Mouse (Mus musculus): ENCODE data around the gene Eme2.

Gene Eme2

GRCm38 (mm10) chr17:24902671-24903474 lies 8.0 kb upstream of the Eme2 start:
- ChIA-PET CTCF (interaction anchor here in 3 of 4 experiments (0.6 to 1.7 kb wide), 7 partner anchors 8 to 918 kb away, joined by 3 to 7 read pairs (median 3); partner anchors contain the start of genes Eme2 (in 1 of the 3), Mrps34 (in 1 of the 3), Nubp2 (in 1 of the 3) and Spsb3 (in 1 of the 3)), POLR2A (interaction anchor here in 2 of 4 experiments (1.0 to 2.6 kb wide), 7 partner anchors 8 to 57 kb away, joined by 3 to 7 read pairs (median 3); partner anchors contain the start of genes Eme2 (in 1 of the 2), Jpt2 (in 1 of the 2) and Mrps34 (in 1 of the 2))

DNA sequence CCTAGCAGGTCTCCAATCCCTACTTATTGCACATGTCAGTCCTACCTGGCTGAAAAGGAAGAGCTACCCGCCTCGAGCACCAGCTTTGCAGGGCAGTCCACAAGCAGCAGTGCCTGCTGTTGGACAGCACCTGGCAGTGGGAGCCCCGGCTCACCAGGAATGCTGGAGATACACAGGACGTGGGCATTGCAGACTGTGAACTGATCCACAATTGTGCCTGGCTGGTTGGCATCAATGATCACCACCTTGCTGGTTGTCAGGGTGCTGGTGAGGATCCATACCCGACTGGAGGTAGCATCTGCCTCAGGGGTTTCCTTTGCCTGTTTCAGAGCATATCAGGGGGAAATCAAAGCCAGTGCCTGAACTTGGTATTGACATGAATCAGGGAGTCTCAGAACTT lies 7.2 kb upstream of the Eme2 start:
- ChIA-PET POLR2A (interaction anchor here in 2 of 4 experiments (0.8 to 2.6 kb wide), 6 partner anchors 11 to 58 kb away, joined by 3 to 7 read pairs (median 4); partner anchors contain the start of gene Jpt2 (in 1 of the 2)), CTCF (interaction anchor here in 1 of 4 experiments (0.7 kb wide), 1 partner anchor 146 kb away, joined by 3 read pairs; no protein-coding TSS in a partner anchor)

DNA sequence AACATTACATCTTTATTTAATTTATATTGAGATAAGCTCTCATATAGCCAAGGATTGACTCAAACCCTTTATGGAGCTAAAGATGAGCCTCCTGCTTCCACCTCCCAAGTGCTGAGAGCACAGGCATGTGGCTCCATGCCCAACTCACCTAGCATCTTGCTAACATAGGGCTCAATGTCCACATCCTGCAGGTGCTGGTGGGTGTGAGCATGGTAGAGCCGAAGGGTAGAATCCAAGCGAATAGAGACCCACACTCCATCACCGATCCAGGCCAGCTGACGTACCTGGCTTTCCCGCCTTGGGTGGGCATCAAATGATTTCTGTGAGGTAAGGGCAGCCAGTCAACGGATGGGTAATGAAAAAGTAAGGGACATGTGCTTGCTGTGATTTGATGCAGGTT lies 5.1 kb upstream of the Eme2 start:
- ChIA-PET CTCF (no interaction called here), POLR2A (interaction anchor here in 3 of 4 experiments (0.8 to 2.9 kb wide), 9 partner anchors 9 to 50 kb away, joined by 3 to 18 read pairs (median 4); partner anchors contain the start of genes Fahd1 (in 2 of the 3), Nubp2 (in 2 of the 3), Spsb3 (in 2 of the 3) and Mapk8ip3 (in 1 of the 3))

DNA sequence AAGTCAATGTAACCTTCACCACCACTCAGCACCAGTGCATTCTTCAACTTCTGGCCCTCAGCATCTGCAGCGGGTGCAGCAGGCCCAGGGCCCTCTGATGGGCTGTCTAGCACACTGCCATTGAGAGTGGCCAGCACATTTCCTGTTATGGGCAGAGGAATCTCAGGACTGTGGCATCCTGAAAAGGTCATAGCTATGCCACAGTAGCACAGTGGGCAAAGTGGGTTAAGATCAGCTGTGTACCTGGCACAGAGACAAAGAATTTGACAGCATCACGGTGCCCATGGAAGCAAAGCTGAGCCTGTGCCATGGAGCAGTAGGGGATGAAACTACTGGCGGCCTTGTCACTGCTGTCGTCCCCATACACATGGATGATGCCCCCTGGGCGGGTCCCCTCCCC lies 4.3 kb upstream of the Eme2 start:
- ChIA-PET POLR2A (interaction anchor here (0.6 to 2.9 kb wide), 9 partner anchors 8 to 208 kb away, joined by 3 to 18 read pairs (median 4); partner anchors contain the start of genes Fahd1 (in 2 of the 4), Nubp2 (in 2 of the 4), Spsb3 (in 2 of the 4) and Mapk8ip3 (in 1 of the 4)), CTCF (interaction anchor here in 1 of 4 experiments (0.6 kb wide), 1 partner anchor 46 kb away, joined by 3 read pairs; no protein-coding TSS in a partner anchor)

DNA sequence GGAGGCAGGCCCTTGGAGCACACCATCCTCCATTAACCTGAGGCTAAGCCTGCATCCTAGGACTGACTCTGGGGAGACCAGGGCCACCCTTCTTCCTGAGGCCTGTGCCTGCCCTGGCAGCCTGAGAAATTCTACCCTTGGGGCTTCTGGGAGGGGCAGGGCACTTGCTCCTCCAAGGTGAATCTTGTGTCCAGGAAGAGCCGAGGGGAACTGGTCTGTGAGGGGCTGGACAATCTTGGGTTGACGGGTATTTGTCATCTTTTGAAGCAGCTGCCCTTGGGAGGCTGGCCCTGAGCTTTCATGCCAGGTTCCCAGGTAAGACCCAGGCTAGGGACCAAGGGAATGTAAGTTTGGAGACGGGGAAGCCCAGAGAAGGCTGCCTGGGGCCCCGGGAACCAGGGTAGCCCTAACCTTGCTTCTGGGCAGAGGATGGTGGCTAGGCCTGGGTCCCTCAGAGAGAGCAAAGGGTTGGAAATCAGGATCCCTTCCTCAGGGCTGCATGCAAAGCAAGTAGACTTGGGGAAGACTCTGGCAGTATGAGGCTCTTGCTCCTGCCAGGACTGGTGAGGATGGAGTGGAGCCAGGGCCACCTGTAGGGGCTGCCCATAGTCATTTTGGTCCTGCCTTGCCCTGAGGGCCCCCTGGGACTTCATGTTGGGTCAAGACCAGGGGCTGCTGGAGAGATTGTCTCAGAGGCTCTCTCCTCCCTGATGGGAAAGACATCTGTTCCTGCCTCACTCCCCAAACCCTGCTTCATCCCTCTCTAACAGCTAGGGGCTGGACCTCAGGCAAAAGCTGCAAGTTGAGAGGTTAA lies 3.4 kb upstream of the Eme2 start:
- CTCF ChIA-PET, result interaction anchor here in 1 of 4 experiments (0.6 kb wide), 1 partner anchor 47 kb away, joined by 3 read pairs; no protein-coding TSS in a partner anchor
- POLR2A ChIA-PET, result interaction anchor here in 3 of 4 experiments (0.6 to 18.3 kb wide), 5 partner anchors 9 to 54 kb away, joined by 3 to 338 read pairs (median 9); partner anchors contain the start of genes Fahd1 (in 1 of the 3), Igfals (in 1 of the 3), Nubp2 (in 1 of the 3) and Spsb3 (in 1 of the 3)

DNA sequence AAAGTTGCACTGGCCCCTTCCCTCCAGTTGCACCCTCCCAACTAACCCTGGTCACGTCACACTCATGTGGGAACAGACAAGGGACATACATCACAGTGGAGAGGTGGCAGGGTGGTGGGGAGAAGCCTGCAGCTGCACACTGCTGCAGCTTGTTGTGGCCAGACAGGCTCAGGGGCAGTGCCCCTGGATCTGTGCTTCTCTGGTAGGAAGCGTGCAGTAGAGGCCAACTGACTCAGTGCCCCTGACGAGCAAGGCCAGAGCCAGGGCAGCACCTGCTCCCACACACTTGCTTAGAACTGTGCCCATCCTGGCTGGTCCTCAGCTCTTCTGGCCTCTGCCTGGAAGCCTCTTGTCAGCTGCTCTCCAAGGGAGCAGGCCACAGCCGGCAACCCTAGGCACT lies 2.7 kb upstream of the Eme2 start:
- POLR2A ChIA-PET, result interaction anchor here in 3 of 4 experiments (0.6 to 18.3 kb wide), 12 partner anchors 10 to 176 kb away, joined by 3 to 338 read pairs (median 4); partner anchors contain the start of genes Fahd1 (in 1 of the 3), Igfals (in 1 of the 3), Ndufb10 (in 1 of the 3) and Nubp2 (in 1 of the 3)
- CTCF ChIA-PET, result no interaction called here

- ChIA-PET POLR2A (interaction anchor here in 3 of 4 experiments (0.6 to 18.3 kb wide), 25 partner anchors 9 to 936 kb away, joined by 3 to 338 read pairs (median 4); partner anchors contain the start of genes Fahd1 (in 2 of the 3), Nubp2 (in 2 of the 3), Spsb3 (in 2 of the 3) and Ccnf (in 1 of the 3)), CTCF (interaction anchor here in 1 of 4 experiments (0.6 kb wide), 1 partner anchor 671 kb away, joined by 10 read pairs; no protein-coding TSS in a partner anchor)
These were observed 2.0 kb upstream of the Eme2 start for GRCm38 (mm10) chr17:24896993-24897269.

GRCm38 (mm10) chr17:24896241-24896992 lies 1.5 kb upstream of the Eme2 start, which contains the start of gene Nme3:
Gene Nme3, plus strand, starts transcription at chr17:24896500.
- POLR2A ChIA-PET, result interaction anchor here in 3 of 4 experiments (0.6 to 18.3 kb wide), 25 partner anchors 9 to 937 kb away, joined by 3 to 338 read pairs (median 4); partner anchors contain the start of genes Fahd1 (in 2 of the 3), Nubp2 (in 2 of the 3), Spsb3 (in 2 of the 3) and Ccnf (in 1 of the 3)
- CTCF ChIA-PET, result interaction anchor here in 1 of 4 experiments (0.6 kb wide), 1 partner anchor 671 kb away, joined by 10 read pairs; no protein-coding TSS in a partner anchor

DNA sequence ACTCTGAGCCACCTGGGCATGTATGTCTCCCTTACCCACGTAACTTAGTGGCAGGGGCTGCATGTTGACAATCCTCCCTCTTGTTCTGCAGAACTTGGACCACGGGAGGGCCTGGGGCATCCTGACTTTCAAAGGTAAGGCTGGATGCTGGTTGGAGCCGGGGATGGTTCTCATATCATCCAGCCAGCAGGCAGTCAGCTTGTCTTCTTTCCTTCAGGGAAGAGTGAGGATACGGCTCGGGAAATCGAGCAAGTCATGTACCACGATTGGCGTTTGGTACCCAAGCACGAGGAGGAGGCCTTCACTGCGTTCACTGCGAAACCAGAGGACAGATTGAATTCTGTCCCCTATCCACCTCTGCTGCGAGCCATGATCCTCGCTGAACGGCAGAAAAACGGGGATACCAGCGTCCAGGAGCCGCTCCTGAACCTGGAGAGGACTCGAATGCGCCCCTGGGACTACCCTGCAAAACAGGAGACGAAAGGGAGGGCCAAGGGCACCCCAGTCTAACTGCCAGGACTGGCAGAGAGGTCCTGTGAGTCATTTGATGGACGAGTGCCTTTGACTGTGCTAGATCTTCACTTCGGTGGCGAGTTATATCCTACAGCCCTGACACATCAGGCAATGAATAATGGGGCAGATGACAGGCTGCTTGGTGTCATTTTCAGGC lies 819 bp upstream of the Eme2 start:
- POLR2A ChIA-PET, result interaction anchor here (0.6 to 18.3 kb wide), 55 partner anchors 8 to 1059 kb away, joined by 3 to 338 read pairs (median 5); partner anchors contain the start of genes Fahd1 (in 3 of the 4), Nubp2 (in 3 of the 4), Spsb3 (in 3 of the 4) and Ndufb10 (in 2 of the 4)
- CTCF ChIA-PET, result interaction anchor here in 3 of 4 experiments (0.8 to 1.7 kb wide), 7 partner anchors 8 to 150 kb away, joined by 3 to 8 read pairs (median 4); partner anchors contain the start of genes Nubp2 (in 2 of the 3) and Spsb3 (in 2 of the 3)

GRCm38 (mm10) chr17:24894061-24894994 lies 559 bp downstream of the Eme2 start:
- CTCF ChIA-PET, result interaction anchor here (0.7 to 1.7 kb wide), 11 partner anchors 8 to 221 kb away, joined by 3 to 8 read pairs (median 3); partner anchors contain the start of genes Nubp2 (in 2 of the 4), Spsb3 (in 2 of the 4) and Telo2 (in 1 of the 4)
- POLR2A ChIA-PET, result interaction anchor here (0.5 to 18.3 kb wide), 66 partner anchors 7 to 939 kb away, joined by 3 to 338 read pairs (median 4); partner anchors contain the start of genes Fahd1 (in 3 of the 4), Nubp2 (in 3 of the 4), Spsb3 (in 3 of the 4) and Jpt2 (in 2 of the 4)

DNA sequence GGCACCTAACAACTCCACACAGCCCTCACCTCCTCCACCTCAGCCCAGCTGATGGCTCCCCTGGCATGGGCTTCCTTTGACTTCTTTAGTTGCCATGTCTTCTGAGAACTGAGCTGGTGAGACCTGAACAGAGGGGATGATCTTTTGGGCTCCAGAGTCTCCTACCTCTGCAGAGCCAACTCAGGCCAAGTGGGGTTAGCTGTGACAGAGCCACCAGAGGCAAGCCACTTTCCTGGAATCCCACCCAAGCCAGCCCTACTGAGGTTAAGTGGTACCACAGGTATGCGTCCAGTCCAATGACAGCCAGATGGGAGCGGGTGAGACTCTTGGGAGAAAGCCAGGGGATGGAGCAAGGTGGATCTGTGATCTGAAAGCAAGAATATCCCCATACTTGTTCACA lies 1.6 kb downstream of the Eme2 start:
- POLR2A ChIA-PET, result interaction anchor here in 3 of 4 experiments (0.9 to 18.3 kb wide), 12 partner anchors 6 to 1080 kb away, joined by 3 to 338 read pairs (median 18); partner anchors contain the start of genes Nubp2 (in 2 of the 3), Spsb3 (in 2 of the 3), Fahd1 (in 1 of the 3) and Igfals (in 1 of the 3)
- CTCF ChIA-PET, result interaction anchor here in 1 of 4 experiments (1.5 kb wide), 1 partner anchor 10 kb away, joined by 3 read pairs; no protein-coding TSS in a partner anchor

DNA sequence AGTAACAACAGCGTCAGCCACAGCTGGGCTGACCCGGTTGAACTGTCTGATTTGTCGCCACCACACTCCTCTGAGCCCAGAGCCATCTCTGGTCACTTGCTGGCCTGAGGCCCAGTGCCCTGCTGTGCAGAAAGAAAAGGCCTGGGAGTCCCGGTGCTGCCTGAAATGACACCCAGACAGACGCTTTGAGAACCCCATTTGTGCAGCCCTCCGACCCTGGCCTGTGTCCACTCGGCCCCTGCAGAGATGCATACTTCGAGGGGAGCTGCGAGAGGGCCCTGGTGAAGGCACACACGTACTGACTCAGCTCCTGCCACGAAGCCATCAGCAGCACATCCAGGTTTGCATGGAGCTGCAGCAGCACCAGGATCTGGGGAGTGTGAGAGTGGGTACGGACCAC lies 2.1 kb downstream of the Eme2 start:
- ChIA-PET POLR2A (interaction anchor here in 2 of 4 experiments (0.9 to 18.3 kb wide), 6 partner anchors 10 to 1080 kb away, joined by 3 to 338 read pairs (median 35); partner anchors contain the start of genes Fahd1 (in 1 of the 2) and Igfals (in 1 of the 2)), CTCF (interaction anchor here in 1 of 4 experiments (1.5 kb wide), 1 partner anchor 11 kb away, joined by 3 read pairs; no protein-coding TSS in a partner anchor)

DNA sequence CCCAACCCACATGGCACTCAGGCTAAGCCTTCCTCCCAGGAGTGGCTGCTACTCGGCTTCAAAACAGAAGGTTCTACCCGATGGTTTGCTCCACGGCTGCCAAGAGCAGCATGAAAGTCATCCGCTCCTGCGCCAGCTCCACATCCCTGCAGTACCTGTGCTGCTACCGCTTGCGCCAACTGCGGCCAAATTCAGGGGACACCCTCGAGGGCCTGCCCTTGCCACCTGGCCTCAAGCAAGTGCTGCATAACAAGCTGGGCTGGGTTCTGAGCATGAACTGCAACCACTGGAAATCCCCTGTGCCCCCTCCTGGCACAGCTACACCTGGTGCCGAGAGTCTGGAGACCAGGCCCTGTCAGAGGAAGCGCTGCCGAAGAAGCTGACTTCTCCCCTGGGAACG lies 3.6 kb downstream of the Eme2 start:
- ChIA-PET CTCF (interaction anchor here in 1 of 4 experiments (1.3 kb wide), 1 partner anchor 9 kb away, joined by 4 read pairs; no protein-coding TSS in a partner anchor), POLR2A (interaction anchor here in 3 of 4 experiments (0.7 to 18.3 kb wide), 15 partner anchors 8 to 364 kb away, joined by 3 to 338 read pairs (median 4); partner anchors contain the start of genes Fahd1 (in 2 of the 3), Traf7 (in 2 of the 3), Cramp1l (in 1 of the 3) and Ift140 (in 1 of the 3))
